Mouse (Mus musculus): ENCODE data around the gene Efr3b. TPM values are rescaled to one million over a fixed set of nuclear protein-coding genes. Genes with fewer than 3 reads are reported as not detected.
A peak's percentile ranks its signal among the peaks of the same experiment; 100 is the strongest.

The Efr3b gene
- polyA plus RNA-seq, 1 experiment from 2014 or later: 33.1 TPM

DNA sequence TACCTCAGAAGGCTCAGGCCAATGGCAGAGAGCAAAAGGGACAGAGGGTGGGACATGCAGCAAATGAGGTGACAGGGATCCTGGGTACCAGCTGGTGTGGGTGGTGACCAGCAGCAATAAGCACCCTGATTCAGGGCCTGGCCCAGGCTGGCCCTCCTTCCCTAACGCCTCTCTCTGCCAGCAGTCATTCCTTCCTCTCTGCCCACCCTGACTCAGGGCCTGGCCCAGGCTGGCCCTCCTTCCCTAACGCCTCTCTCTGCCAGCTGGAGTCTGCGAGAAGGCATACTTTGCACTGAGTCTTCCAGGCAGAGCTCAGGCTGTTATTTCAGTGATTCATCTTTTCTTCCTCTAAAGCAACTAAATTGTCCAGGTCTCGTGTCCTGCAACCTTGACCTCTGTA, 31.5 kb downstream of the Efr3b start:
- 48% methylated on average over 4 of the region's 4 CpGs for WGBS
- Histone ChIP-seq H3K36me3 (ENCODE audit: control insufficient read depth, insufficient read depth, low read length) (no peaks in the 10 kb centered on the region), H3K27me3 (ENCODE audit: control insufficient read depth, insufficient read depth, low read length) (no peaks in the 10 kb centered on the region), H3K9me3 (ENCODE audit: control insufficient read depth, low read length) (no peaks in the 10 kb centered on the region), H3K9ac (replicated peaks; ENCODE audit: low read depth, low read length) (no peak overlapping the region), H3K27ac (ENCODE audit: low read depth, low read length) (peak overlapping the region; percentile 44), H3K4me1 (ENCODE audit: control insufficient read depth, insufficient read depth, low read length) (peaks cover 11% of the 10 kb centered on the region; the same call in 1 of the 2 replicates), H3K4me3 (ENCODE audit: low read depth, low read length) (no peak overlapping the region), H3K4me2 (ENCODE audit: low read depth, low read length) (no peak overlapping the region)
- 0 out of 2 replicates have a peak, but pooled peaks have one; percentile 25 for ATAC-seq (ENCODE audit: low read depth)

DNA sequence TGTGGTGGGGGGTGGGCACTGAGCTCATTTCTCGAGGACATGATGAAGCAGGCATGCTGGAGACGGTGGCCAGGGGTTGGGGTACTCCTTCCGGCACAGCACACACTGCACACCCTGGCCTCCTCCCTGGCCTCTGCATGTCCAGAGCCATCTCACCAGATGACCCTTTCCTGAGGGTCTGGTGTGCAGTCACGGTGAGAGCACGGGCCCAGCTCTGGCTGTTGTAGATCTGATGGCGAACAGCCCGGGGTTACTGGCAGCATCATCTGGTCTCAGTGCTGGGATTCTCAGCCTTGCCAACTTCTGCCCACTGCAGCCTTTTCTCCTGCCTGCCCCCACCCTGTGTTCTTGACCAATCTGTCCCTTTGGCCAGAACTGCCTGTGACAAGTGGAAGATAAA, 32.6 kb downstream of the Efr3b start:
- Histone ChIP-seq H3K9ac (replicated peaks; ENCODE audit: low read depth, low read length) (no peak overlapping the region), H3K27me3 (ENCODE audit: control insufficient read depth, insufficient read depth, low read length) (no peaks in the 10 kb centered on the region), H3K4me1 (ENCODE audit: control insufficient read depth, insufficient read depth, low read length) (peaks cover 11% of the 10 kb centered on the region; the same call in 1 of the 2 replicates), H3K4me3 (ENCODE audit: low read depth, low read length) (no peak overlapping the region), H3K9me3 (ENCODE audit: control insufficient read depth, low read length) (no peaks in the 10 kb centered on the region), H3K27ac (ENCODE audit: low read depth, low read length) (no peak overlapping the region), H3K36me3 (ENCODE audit: control insufficient read depth, insufficient read depth, low read length) (no peaks in the 10 kb centered on the region), H3K4me2 (ENCODE audit: low read depth, low read length) (no peak overlapping the region)
- 71% methylated on average over 7 of the region's 7 CpGs for WGBS
- peak; percentile 23; the same call in 1 of the 2 replicates for ATAC-seq (ENCODE audit: low read depth)

DNA sequence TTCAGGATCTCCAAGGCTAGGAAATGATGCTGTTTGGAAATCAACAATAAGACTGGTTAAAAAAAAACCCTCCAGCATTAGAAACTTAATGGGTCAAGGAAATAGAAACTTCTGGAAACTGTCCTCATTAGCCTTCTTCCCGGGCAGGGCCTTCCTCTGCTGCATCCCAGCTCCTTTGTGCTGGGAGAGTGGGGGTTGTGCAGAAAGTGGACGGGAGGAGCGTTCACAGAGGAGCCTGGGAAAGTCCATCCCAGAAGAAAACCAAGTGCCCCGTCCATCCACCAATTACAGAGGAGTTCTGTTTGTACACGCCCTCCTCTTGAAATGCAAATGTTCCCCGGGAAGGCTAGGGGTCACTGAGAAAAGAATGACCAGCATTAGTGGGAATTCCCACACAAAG, 34.1 kb downstream of the Efr3b start:
- WGBS: 17% methylated on average over 6 of the region's 6 CpGs
- H3K27me3 ChIP-seq (ENCODE audit: control insufficient read depth, insufficient read depth, low read length): no peaks in the 10 kb centered on the region
- no peak overlapping the region for H3K27ac ChIP-seq (ENCODE audit: low read depth, low read length)
- no peak for ATAC-seq (ENCODE audit: low read depth)
- peaks cover 11% of the 10 kb centered on the region; the same call in 1 of the 2 replicates for H3K4me1 ChIP-seq (ENCODE audit: control insufficient read depth, insufficient read depth, low read length)
- H3K9me3 ChIP-seq (ENCODE audit: control insufficient read depth, low read length): no peaks in the 10 kb centered on the region
- H3K9ac ChIP-seq (replicated peaks; ENCODE audit: low read depth, low read length): no peak overlapping the region
- H3K36me3 ChIP-seq (ENCODE audit: control insufficient read depth, insufficient read depth, low read length): 0 out of 2 replicates have a peak, but pooled peaks cover 6% of the 10 kb centered on the region
- no peak overlapping the region for H3K4me2 ChIP-seq (ENCODE audit: low read depth, low read length)
- no peak overlapping the region for H3K4me3 ChIP-seq (ENCODE audit: low read depth, low read length)

DNA sequence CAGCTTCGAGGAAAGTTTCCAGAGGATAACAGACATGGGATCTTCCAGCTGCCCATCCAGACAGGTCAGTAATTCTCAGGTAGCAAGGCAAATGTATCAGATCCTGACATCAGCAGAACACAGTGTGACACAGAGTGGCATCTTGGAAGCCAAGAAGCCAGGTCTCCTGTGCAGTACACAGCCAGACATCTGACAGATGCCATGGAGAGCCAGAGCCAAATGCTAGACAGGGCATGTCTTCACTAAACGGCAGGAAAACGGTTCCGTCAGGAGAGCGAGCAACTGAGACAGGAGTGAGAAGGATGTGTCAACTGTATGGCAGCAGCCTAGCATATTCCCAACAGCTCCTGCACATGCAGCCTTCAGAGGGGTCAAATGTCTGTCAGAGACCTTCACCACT, 38.3 kb downstream of the Efr3b start:
- no peak for ATAC-seq (ENCODE audit: low read depth)
- no peak overlapping the region for H3K4me2 ChIP-seq (ENCODE audit: low read depth, low read length)
- no peak overlapping the region for H3K4me3 ChIP-seq (ENCODE audit: low read depth, low read length)
- no peak overlapping the region for H3K27ac ChIP-seq (ENCODE audit: low read depth, low read length)
- no peaks in the 10 kb centered on the region for H3K4me1 ChIP-seq (ENCODE audit: control insufficient read depth, insufficient read depth, low read length)
- 91% methylated on average over 5 of the region's 5 CpGs for WGBS
- 0 out of 2 replicates have a peak, but pooled peaks cover 9% of the 10 kb centered on the region for H3K36me3 ChIP-seq (ENCODE audit: control insufficient read depth, insufficient read depth, low read length)
- no peaks in the 10 kb centered on the region for H3K9me3 ChIP-seq (ENCODE audit: control insufficient read depth, low read length)
- H3K27me3 ChIP-seq (ENCODE audit: control insufficient read depth, insufficient read depth, low read length): no peaks in the 10 kb centered on the region
- H3K9ac ChIP-seq (replicated peaks; ENCODE audit: low read depth, low read length): no peak overlapping the region

DNA sequence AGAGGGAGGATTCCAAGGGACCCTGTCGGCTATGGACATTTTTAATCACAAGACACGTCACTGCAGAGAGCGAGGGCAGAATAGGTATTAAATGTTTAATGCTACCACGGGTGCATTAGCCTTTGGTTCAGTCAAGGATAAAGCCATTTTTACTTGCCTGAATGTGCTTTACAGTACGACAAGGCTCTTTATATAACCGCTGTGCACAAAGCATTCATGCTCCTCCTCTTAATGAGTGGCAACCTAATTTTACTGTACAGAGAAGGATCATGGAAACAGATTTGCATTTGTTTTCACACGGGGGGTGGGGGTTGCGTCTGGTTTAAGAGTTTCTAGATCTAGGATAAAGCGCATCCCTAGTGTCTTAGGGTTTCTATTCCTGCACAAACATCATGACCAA, 42.0 kb downstream of the Efr3b start:
- Histone ChIP-seq H3K27ac (ENCODE audit: low read depth, low read length) (0 out of 2 replicates have a peak overlapping the region, but pooled peaks have one; percentile 23), H3K4me3 (ENCODE audit: low read depth, low read length) (no peak overlapping the region), H3K9me3 (ENCODE audit: control insufficient read depth, low read length) (no peaks in the 10 kb centered on the region), H3K27me3 (ENCODE audit: control insufficient read depth, insufficient read depth, low read length) (no peaks in the 10 kb centered on the region), H3K9ac (replicated peaks; ENCODE audit: low read depth, low read length) (no peak overlapping the region), H3K4me1 (ENCODE audit: control insufficient read depth, insufficient read depth, low read length) (no peaks in the 10 kb centered on the region), H3K4me2 (ENCODE audit: low read depth, low read length) (no peak overlapping the region), H3K36me3 (ENCODE audit: control insufficient read depth, insufficient read depth, low read length) (0 out of 2 replicates have a peak, but pooled peaks cover 9% of the 10 kb centered on the region)
- ATAC-seq (ENCODE audit: low read depth): no peak
- WGBS: 74% methylated on average over 9 of the region's 9 CpGs

DNA sequence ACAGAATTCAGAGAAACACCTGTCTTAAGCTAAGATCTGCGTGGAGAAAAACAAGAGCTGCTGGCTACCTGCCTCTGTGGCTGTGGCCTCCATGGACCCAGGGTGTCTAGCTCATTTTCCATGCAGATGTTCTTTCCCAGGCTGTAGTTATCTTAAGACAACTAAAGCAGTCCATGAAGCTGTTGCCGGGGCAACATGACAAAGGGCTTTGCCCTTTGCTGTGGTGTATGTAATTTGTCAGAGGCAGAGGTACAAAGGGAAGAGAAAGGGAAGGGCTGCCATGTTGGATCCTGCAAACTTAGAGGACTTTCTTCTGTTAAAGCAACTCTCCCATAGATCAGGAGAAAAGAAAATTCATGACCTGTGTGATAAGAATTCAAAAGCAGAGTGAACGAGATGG, 47.7 kb downstream of the Efr3b start:
- Histone ChIP-seq H3K27ac (ENCODE audit: low read depth, low read length) (no peak overlapping the region), H3K9me3 (ENCODE audit: control insufficient read depth, low read length) (no peaks in the 10 kb centered on the region), H3K9ac (replicated peaks; ENCODE audit: low read depth, low read length) (no peak overlapping the region), H3K27me3 (ENCODE audit: control insufficient read depth, insufficient read depth, low read length) (no peaks in the 10 kb centered on the region), H3K4me2 (ENCODE audit: low read depth, low read length) (no peak overlapping the region), H3K36me3 (ENCODE audit: control insufficient read depth, insufficient read depth, low read length) (no peaks in the 10 kb centered on the region), H3K4me1 (ENCODE audit: control insufficient read depth, insufficient read depth, low read length) (no peaks in the 10 kb centered on the region), H3K4me3 (ENCODE audit: low read depth, low read length) (no peak overlapping the region)
- WGBS: 41% methylated on average over 3 of the region's 3 CpGs
- no peak for ATAC-seq (ENCODE audit: low read depth)

DNA sequence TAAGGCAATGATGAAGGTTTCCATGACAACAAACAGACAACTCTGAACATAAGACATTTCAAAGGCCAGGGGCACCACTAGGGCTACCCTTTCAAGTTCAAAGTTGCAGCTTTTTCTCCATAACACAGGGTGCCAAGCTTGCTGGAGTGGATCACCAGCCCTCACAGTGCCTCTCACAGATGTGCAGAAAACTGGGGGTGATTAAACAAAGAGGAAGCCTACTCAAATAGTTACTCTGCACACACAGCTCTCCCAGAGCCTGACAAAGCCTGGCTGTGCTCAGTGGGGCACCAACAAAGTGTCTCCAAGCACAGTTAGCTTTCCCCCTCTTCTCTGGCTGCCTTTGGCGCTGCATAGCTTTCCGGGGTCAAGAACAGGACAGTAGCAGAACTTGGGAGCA, 48.8 kb downstream of the Efr3b start:
- Histone ChIP-seq H3K4me1 (ENCODE audit: control insufficient read depth, insufficient read depth, low read length) (no peaks in the 10 kb centered on the region), H3K27ac (ENCODE audit: low read depth, low read length) (no peak overlapping the region), H3K27me3 (ENCODE audit: control insufficient read depth, insufficient read depth, low read length) (no peaks in the 10 kb centered on the region), H3K36me3 (ENCODE audit: control insufficient read depth, insufficient read depth, low read length) (no peaks in the 10 kb centered on the region), H3K4me3 (ENCODE audit: low read depth, low read length) (no peak overlapping the region), H3K4me2 (ENCODE audit: low read depth, low read length) (no peak overlapping the region), H3K9me3 (ENCODE audit: control insufficient read depth, low read length) (no peaks in the 10 kb centered on the region), H3K9ac (replicated peaks; ENCODE audit: low read depth, low read length) (no peak overlapping the region)
- 27% methylated on average over 2 of the region's 2 CpGs for WGBS
- ATAC-seq (ENCODE audit: low read depth): no peak

DNA sequence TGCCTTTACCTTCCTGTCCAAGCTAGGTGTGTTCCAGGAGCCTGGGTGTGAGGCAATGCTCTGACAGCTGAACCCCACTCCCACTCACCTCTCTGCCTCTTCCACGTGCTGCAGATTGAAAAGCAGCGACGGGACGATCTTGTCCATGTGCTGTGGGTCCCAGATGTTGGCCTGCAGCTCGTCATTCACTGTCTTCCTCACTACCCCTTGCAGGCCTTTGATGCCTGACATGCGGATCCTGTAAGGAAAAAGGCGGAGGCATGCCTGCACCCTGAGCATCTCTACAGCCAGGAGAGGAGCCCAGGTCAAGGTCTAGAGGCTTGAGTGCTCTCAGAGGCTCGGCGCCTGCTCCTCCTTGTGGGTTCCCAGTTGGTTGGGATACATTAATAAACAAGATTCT, 54.3 kb downstream of the Efr3b start:
- H3K4me3 ChIP-seq (ENCODE audit: low read depth, low read length): no peak overlapping the region
- WGBS: 89% methylated on average over 9 of the region's 9 CpGs

DNA sequence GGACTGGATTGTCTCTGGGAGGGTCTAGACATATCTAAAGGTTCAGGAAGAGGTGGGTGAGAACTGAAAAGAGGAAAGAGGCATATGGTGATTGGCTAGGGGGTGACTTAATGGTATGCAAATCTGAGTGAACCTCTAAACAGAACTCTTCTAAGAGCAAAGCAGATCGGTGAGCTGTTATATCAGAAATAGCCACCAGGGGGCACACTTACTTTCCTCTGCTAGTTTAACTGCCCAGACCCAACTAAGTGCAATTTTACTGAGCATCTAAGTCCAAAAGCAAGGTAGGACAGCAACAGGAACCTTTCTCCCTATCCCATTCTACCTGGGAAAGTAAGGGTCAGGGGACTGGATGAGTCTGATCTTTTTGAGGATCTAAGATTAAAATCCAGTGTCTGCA, 55.0 kb downstream of the Efr3b start:
- Histone ChIP-seq H3K4me2 (ENCODE audit: low read depth, low read length) (no peak overlapping the region), H3K27ac (ENCODE audit: low read depth, low read length) (no peak overlapping the region), H3K27me3 (ENCODE audit: control insufficient read depth, insufficient read depth, low read length) (no peaks in the 10 kb centered on the region), H3K4me1 (ENCODE audit: control insufficient read depth, insufficient read depth, low read length) (peaks cover 9% of the 10 kb centered on the region; the same call in 1 of the 2 replicates), H3K9me3 (ENCODE audit: control insufficient read depth, low read length) (no peaks in the 10 kb centered on the region), H3K36me3 (ENCODE audit: control insufficient read depth, insufficient read depth, low read length) (peaks cover 7% of the 10 kb centered on the region), H3K9ac (replicated peaks; ENCODE audit: low read depth, low read length) (no peak overlapping the region), H3K4me3 (ENCODE audit: low read depth, low read length) (no peak overlapping the region)
- ATAC-seq (ENCODE audit: low read depth): no peak
- WGBS: 0% methylated on average over 1 of the region's 1 CpGs

More for the DNA sequence above, 54.3 kb downstream of the Efr3b start:
- Histone ChIP-seq H3K9ac (replicated peaks; ENCODE audit: low read depth, low read length) (no peak overlapping the region), H3K36me3 (ENCODE audit: control insufficient read depth, insufficient read depth, low read length) (peaks cover 7% of the 10 kb centered on the region; the same call in 1 of the 2 replicates), H3K4me2 (ENCODE audit: low read depth, low read length) (no peak overlapping the region), H3K27me3 (ENCODE audit: control insufficient read depth, insufficient read depth, low read length) (no peaks in the 10 kb centered on the region), H3K27ac (ENCODE audit: low read depth, low read length) (no peak overlapping the region), H3K9me3 (ENCODE audit: control insufficient read depth, low read length) (no peaks in the 10 kb centered on the region), H3K4me1 (ENCODE audit: control insufficient read depth, insufficient read depth, low read length) (peaks cover 9% of the 10 kb centered on the region; the same call in 1 of the 2 replicates)
- ATAC-seq (ENCODE audit: low read depth): no peak
